Mouse (Mus musculus) MN1 (cell line): ENCODE measurements around the gene Kazn.

ENCODE experiments used
- DNase-seq: peaks from one replicate; pipeline ENCODE4 v3.0.0-alpha.2; 2016; ENCODE audit warnings: low spot score

The Kazn gene

GRCm38 (mm10) chr4:142242164-142242563 lies 3.0 kb upstream of the Kazn start:
- no peak for DNase-seq

GRCm38 (mm10) chr4:142240874-142241273 lies 1.7 kb upstream of the Kazn start:
- DNase-seq: no peak

- DNase-seq: no peak
These were observed 538 bp downstream of the Kazn start for GRCm38 (mm10) chr4:142238486-142239239.

- no peak for DNase-seq
These were observed 1.2 kb downstream of the Kazn start for GRCm38 (mm10) chr4:142238041-142238440.

- DNase-seq: no peak
These were observed 2.5 kb downstream of the Kazn start for GRCm38 (mm10) chr4:142236681-142237080.

- no peak for DNase-seq
These were observed 3.8 kb downstream of the Kazn start for GRCm38 (mm10) chr4:142235426-142235825.

- no peak for DNase-seq
These were observed 4.4 kb downstream of the Kazn start for GRCm38 (mm10) chr4:142234828-142235227.

DNA sequence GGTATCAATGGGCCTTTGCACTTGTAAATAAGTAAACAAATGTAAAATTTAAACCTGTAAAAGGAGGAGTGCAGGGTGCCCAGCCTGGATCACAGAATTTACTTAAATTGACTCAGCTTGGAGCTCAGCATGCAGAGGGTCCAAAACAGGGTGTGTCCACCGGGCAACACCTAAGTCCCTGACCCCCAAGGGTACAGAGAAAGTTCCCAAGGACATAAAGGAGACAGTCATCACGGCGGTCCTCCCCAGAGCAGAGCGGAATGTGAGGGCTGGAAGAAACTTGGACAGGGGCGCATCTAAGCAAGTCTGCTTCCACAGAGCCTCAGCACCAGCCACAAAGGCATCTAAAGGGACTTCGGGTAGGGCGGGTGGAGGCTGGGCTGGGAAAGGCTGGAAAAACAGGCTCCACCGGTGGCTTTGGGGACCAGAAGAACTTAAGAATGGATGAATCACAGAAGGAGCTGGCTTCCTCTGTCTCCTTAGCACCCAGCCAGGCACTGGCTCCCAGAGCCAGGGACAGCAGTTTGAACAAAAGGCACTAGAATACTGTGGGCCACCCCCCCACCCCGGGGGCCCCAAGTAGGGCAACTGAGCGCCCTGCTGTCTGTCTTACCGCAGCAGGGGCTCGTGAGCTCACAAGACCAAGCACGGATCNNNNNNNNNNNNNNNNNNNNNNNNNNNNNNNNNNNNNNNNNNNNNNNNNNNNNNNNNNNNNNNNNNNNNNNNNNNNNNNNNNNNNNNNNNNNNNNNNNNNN lies 10.2 kb downstream of the Kazn start:
- DNase-seq: no peak

GRCm38 (mm10) chr4:142223898-142224645 lies 15.1 kb downstream of the Kazn start:
- no peak for DNase-seq

DNA sequence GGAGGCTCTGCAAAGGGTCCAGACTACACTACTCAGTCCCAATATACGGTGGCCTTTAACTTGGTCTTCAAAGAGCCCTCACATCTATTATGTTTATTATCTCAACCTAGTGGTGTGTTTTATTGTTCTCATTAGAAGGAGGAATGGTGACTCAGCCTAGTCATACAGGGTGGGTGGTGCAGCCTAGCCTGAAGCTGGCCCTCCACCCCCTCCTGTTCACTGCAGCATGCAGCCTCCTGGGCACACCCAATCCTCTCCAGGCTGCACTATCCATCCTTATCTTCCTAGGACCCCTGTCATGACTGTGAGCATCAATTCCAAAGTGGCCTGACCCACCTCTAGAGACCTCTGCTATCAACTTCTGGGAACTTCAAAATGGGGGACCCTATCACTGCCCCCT lies 16.8 kb downstream of the Kazn start:
- no peak for DNase-seq

- DNase-seq: no peak
These were observed 17.5 kb downstream of the Kazn start for GRCm38 (mm10) chr4:142221757-142222072.

- no peak for DNase-seq
These were observed 18.0 kb downstream of the Kazn start for GRCm38 (mm10) chr4:142221025-142221756.

- DNase-seq: no peak
These were observed 20.2 kb downstream of the Kazn start for GRCm38 (mm10) chr4:142218997-142219396.

GRCm38 (mm10) chr4:142217048-142217447 lies 22.2 kb downstream of the Kazn start:
- DNase-seq: no peak

DNA sequence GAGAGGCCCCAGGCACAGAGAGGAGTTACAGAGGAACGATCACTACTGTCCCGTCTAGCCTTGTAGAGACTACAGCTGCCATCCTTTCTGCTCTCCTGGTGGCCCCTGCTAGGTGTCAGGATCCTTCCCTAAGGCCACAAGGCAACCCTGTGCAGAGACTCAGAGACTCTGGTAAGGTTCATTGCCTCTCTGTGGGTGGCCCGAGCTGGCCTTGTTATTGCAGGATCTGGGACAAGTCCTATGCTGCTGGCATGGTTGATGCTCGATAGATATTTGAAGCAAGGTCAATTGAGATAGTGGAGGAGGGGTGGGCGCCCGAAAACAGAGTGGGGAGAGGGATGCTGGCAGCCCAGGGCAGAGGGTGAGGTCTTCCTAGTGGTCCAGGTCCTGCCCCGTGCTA lies 23.4 kb downstream of the Kazn start:
- DNase-seq: no peak

DNA sequence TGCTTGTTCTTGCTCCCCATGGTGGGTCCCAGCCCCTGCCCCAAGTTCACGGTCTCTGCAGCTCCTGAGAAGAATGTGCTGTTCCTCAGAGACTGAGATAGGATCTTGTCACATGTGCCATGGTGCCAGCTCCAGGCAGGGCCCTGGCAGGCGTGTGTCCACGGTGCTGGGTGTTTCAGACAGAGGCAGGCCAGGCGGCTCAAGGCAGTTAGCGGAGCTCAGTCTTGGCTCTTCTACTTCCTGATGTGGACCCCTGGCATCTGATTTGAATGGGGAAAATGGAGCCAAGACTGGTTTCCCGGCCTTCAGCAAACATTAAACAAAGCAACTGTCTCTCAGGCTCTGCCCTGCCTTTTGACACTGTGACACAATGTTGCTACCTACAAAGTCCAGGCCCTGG lies 24.7 kb downstream of the Kazn start:
- no peak for DNase-seq

- no peak for DNase-seq
These were observed 26.8 kb downstream of the Kazn start for GRCm38 (mm10) chr4:142212425-142212824.

DNA sequence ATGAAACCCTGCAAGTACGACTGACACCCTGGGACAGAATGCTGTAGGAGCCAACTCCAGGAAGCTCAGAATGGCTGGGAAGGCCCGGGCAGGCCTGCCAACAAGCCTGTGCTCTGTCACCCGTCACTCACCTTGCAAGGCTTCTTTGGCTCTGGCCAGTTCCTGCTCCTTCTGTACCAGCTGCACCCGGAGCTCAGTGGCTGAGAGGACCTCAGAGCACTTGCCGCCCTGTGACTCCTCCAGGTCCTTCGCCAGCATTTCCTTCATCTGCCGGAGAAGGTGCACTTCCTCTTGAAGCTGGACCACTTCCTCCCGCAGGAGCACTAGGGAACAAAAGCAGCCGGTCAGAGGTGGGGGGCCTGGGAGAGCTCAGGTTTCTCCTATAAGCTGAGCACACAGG lies 29.3 kb downstream of the Kazn start:
- no peak for DNase-seq

DNA sequence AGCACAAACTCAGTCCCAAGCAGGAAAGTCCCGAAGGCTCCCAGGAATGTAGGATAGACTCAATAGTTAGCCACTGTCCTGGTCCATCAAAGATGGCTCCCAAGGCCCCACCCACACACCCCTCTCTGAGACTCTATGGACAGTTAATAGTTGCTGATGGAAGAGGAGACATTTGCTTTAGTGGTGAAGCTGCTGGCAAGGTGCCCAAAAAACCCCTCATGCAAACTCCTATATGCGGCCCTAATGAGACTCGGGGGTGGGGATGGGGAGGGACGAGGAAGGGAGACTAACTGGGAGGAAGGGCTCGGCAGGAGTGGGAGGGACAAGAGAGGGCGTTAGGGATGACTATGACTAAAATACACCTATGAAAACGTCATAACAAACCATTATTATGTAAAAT lies 29.7 kb downstream of the Kazn start:
- DNase-seq: no peak

- no peak for DNase-seq
These were observed 33.5 kb downstream of the Kazn start for GRCm38 (mm10) chr4:142205693-142206092.

DNA sequence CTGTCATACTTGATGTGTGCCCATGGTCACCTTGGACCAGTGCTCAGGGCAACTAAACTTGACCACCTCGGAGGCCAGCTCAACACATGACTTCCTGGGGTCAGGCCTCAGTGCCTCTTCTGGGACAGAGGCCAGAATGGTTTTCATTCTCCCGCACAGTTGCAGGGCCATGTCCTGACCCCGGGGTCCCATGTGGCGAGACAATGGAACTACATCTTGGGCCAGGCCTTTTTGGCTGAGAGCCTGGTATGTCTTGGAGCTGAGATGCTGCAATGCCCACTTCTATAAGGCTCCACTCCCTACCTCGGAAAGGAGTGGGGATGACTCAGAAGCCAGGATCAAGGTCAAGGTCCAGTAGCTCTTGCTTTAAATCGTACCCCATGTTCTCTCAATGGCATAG lies 42.6 kb downstream of the Kazn start:
- no peak for DNase-seq

- no peak for DNase-seq
These were observed 45.4 kb downstream of the Kazn start for GRCm38 (mm10) chr4:142193780-142194179.
